Mouse (Mus musculus): ENCODE measurements around the gene Chd5. TPM values are rescaled to one million over a fixed set of nuclear protein-coding genes. Genes with fewer than 3 reads are reported as not detected.
A peak's percentile ranks its signal among the peaks of the same experiment; 100 is the strongest.

The Chd5 gene
- total RNA-seq, 1 experiment from 2014 or later: 0.20 TPM

DNA sequence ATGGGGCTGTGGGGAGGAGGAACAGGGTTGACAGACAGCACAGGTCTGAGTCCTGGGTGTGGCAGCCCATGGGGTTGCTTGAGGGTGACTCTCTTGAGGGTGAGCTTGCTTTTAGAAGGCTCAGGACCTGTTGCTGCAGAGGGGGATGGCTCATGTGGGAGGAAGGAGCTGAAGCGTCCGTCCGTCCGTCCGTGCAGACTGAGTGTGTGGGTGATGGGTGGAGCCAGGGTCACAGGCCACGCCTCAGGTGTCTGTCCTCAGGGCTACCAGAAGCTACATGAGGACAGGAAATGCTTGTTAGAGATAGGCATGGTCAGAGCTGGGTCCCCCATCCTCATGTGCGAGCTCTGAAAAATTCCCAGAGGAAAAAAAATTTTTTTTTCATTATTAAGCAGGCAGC lies 6.2 kb downstream of the Chd5 start:
- ATAC-seq (replicated peaks in 1 of 2; ENCODE audit: insufficient read depth in 1 of 2, low FRiP score in 2 of 2, low TSS enrichment in 1 of 2, low read depth in 1 of 2, poor library complexity in 2 of 2, severe bottlenecking in 2 of 2): no peak

DNA sequence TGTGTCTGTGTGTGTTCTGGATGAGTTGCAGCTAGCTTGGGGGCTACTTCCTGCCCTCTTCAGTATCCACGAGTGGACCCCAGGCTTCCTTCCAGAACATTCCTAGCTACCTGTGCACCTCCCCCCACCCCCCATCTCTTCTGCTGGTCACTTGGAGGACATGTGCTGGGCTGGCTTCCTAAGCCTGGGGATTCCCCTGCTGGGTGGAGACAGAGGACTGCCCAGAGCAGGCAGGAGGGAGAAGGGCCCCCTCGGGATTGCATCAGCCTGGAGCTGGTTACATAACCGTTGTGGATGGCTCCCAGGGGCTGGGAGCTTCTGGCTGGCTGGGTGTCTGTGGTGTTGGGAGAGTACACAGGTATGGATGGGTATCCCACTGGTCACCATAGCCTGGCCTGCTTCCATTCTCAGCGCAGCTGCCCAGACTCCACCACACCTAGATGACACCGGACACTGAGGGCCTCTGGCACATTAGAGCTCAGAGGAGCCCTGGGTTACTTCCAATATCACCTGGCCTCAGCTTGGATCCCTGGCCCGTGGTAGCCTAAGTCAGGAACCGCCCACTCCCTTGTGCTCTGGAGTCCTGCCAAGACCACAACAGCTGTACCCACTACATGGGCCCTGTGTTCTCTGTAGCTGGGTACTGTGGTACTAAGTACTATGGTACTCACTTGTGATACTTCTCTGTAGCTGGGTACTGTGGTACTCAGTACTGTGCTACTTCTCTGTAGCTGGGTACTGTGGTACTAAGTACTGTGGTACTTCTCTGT lies 6.9 kb downstream of the Chd5 start:
- peak in 1 of 2 experiments; percentile 5; a peak in 1 of 4 replicates for ATAC-seq (replicated peaks in 1 of 2; ENCODE audit: insufficient read depth in 1 of 2, low FRiP score in 2 of 2, low TSS enrichment in 1 of 2, low read depth in 1 of 2, poor library complexity in 2 of 2, severe bottlenecking in 2 of 2)

DNA sequence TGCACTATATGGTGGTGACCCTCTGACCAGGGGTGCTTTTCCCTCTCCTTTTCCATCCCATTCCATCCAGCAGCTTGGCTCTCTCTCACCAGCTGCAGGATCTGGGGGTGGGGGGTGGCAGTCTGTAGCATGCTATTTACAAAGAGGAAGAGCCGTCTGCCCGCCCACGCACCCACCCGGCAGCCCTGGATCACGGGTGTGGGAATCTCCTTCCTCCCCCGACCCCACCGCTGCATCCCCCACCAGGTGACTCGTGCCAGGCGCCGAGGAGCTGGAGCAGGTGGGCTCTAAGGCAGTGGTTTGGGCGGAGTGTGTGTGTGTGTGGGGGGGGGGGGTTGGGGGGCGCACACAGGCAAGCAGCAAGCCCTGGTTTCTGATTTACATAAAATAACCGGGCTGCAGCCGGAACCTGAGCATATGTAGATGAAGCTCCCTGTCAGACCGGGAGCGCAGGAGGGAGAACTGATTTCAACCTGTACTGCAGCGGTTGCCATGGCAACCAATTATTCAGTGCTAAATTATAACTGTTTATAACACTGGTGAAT lies 11.5 kb downstream of the Chd5 start:
- ATAC-seq (replicated peaks in 1 of 2; ENCODE audit: insufficient read depth in 1 of 2, low FRiP score in 2 of 2, low TSS enrichment in 1 of 2, low read depth in 1 of 2, poor library complexity in 2 of 2, severe bottlenecking in 2 of 2): no peak

DNA sequence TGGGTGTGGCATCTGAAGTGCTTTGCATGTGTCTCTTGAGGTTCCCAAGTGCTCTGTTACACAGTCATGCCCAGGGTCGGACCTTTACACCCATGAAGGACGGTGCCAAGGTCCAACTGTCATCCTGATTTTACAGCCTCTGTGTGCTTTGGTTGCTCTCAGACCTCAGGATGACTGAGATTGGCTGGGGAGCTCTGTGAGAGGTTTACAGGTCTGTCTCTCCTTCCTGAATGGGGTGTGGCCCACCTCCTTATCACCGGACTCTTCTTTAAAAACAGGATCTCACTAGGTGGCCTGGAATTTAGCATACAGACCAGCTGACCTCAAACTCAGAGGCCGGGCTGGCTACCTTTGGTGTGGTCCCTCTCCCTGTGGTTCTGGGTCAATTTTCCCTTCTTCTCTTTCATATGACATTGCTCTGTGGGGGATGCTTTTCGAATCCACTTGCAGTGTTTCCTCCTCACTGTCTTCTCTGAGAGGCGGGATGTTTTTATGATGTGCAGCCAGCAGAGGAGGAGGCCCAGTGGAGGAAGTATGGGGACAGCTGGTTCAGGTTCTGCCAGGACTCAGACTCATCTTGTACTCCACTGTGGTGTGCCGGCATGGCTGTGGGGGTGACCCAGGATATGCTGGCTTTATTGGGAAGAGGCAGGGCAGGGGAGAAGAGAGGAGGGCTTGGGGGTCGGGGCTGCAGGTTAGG lies 12.4 kb downstream of the Chd5 start:
- ATAC-seq (replicated peaks in 1 of 2; ENCODE audit: insufficient read depth in 1 of 2, low FRiP score in 2 of 2, low TSS enrichment in 1 of 2, low read depth in 1 of 2, poor library complexity in 2 of 2, severe bottlenecking in 2 of 2): no peak

DNA sequence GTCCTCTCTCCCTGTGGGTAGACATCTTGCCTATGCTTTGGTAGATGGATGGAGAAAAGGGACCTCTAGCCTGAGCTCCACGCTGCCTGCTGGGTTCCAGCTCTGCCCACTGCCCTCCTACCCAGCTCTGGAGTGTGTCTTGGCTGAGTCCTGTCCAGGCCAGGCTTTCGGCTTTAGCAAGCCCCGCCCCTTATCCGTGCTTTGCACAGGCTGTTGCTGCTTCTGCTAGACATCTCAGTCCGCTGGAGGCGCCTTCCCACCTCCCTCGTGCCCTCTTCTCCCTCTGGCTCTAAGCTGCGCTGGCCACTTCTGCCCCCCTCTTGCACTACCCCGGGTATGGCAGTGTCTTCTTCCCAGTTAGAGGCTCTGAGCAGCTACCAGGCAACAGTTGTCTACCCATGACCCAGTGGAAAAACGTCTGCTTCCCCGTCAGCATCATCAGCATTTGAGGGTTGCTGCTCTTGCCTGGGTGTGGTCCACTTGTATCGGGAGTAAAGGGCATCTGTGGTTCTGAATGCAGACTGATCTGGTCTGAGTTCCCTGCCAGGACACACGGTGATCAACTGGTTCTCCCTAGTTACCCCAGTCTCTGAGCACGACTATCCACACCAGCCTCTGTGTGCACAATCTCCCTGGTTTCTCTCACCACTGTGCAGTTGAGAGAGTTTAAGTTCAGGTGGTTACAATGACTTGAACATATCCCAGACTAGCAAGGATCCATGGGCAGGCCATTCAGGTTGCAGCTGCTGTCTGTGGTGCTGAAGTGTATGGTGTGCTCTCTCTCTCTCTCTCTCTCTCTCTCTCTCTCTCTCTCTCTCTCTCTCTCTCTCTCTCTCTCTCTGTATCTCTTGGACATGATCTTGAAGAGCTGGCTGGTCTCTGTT lies 13.2 kb downstream of the Chd5 start:
- ATAC-seq (replicated peaks in 1 of 2; ENCODE audit: insufficient read depth in 1 of 2, low FRiP score in 2 of 2, low TSS enrichment in 1 of 2, low read depth in 1 of 2, poor library complexity in 2 of 2, severe bottlenecking in 2 of 2): peak in 1 of 2 experiments; percentile 17; a peak in 1 of 4 replicates

DNA sequence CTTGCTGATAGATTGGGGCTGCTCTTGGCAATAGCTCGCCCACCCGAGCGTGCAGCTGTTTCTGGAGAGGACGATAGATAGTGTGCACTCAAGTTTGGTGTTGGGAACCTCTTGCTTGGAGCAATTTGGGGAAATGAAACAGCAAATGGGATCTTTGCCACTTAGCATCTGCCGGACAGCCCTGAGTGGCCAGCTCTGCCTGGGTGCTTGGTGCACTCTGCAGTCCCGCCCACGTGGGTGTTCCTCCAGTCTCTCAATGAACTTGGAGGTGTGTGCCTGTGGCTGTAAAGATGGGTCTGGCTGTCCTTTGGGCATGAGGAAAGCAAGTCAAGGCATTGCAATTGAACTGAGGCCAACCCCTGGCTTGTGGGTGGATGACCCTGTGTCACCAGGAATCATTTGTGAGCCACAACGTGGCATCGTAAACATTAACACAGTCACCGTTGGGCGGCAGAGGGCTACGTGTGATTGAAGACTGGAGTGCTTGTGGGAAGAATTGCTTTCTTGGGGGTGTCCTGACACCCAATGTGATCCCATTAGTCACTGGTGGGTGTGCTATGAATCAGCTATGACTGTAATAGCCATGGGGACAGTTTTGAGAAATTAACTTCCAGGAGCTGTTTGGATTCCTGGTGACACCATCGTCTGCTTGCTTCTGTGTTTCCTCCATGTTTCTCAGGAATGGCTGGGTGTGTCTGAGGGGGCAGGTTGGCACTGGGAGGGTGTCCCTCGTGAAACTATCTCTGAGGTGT lies 15.6 kb downstream of the Chd5 start:
- ATAC-seq (replicated peaks in 1 of 2; ENCODE audit: insufficient read depth in 1 of 2, low FRiP score in 2 of 2, low TSS enrichment in 1 of 2, low read depth in 1 of 2, poor library complexity in 2 of 2, severe bottlenecking in 2 of 2): no peak

DNA sequence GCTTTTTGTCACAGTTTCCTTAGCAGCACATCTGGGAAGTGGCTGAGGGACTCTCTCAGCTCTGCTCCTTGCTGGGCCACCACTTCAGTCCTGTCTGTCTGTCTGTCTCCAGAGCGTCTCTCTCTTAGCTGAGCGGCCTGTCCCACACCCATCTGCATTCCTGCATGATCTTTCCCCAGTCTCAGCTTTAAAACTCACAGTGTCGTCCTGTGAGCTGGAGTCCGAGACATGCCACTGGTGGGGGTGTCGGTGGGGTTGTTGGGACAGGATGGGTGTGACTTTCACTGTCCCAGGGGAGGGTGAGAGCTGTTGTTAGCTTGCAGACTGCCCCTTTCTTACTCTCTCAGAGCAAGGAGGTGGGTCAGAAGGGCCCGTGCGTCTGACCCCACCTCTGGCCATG lies 17.2 kb downstream of the Chd5 start:
- ATAC-seq (replicated peaks in 1 of 2; ENCODE audit: insufficient read depth in 1 of 2, low FRiP score in 2 of 2, low TSS enrichment in 1 of 2, low read depth in 1 of 2, poor library complexity in 2 of 2, severe bottlenecking in 2 of 2): no peak

DNA sequence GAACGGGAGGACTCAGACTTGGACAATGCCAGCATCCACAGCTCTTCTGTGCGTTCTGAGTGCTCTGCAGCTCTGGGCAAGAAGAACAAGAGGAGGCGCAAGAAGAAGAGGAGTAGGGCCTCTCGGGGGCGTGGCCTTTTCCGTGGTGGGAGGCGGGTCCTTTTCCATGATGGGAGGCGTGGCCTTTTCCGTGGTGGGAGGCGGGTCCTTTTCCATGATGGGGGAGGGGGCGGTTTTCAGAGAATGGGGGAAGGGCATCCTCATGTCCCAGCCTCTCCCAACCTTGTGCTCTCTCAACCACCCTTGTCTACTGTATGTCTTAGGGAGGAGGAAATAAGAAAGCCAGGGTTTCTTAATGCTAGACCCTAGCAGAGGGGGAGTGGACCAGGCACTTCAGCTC lies 21.2 kb downstream of the Chd5 start:
- no peak for ATAC-seq (replicated peaks in 1 of 2; ENCODE audit: insufficient read depth in 1 of 2, low FRiP score in 2 of 2, low TSS enrichment in 1 of 2, low read depth in 1 of 2, poor library complexity in 2 of 2, severe bottlenecking in 2 of 2)

DNA sequence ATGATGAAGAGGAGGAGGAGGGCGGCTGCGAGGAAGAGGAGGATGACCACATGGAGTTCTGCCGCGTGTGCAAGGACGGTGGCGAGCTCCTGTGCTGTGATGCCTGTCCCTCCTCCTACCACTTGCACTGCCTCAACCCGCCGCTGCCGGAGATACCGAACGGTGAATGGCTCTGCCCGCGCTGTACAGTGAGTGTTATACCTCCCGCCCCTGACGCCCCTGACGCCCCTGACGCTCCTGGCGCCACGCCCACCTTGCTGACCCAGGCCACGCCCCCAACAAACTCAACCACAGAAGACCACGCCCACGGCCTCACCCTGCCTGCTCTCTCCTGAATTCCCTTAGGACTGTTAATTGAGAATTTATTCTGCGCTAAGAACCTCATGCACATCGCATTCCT lies 22.4 kb downstream of the Chd5 start:
- ATAC-seq (replicated peaks in 1 of 2; ENCODE audit: insufficient read depth in 1 of 2, low FRiP score in 2 of 2, low TSS enrichment in 1 of 2, low read depth in 1 of 2, poor library complexity in 2 of 2, severe bottlenecking in 2 of 2): peak; percentile 56 to 66

DNA sequence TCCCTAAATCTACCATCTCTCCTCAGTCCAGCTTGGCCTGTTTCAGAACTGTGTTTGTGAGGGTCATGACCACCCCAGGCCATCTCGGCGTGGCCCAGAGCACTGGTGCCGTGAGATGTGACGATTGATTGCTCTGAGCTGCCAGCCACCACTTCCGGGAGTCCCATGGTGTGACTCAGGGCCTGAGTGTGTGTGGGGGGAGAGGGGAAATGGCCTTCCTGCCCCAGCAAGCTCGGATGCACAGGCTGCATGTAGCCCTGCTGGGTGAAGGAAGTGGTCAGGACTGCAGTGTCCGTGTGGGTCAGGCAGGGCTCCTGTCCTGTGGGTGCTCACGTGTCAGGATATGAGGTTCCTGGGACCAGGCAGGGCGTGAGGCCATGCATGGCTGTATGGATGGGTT lies 23.7 kb downstream of the Chd5 start:
- peak; percentile 74 to 83 for ATAC-seq (replicated peaks in 1 of 2; ENCODE audit: insufficient read depth in 1 of 2, low FRiP score in 2 of 2, low TSS enrichment in 1 of 2, low read depth in 1 of 2, poor library complexity in 2 of 2, severe bottlenecking in 2 of 2)

DNA sequence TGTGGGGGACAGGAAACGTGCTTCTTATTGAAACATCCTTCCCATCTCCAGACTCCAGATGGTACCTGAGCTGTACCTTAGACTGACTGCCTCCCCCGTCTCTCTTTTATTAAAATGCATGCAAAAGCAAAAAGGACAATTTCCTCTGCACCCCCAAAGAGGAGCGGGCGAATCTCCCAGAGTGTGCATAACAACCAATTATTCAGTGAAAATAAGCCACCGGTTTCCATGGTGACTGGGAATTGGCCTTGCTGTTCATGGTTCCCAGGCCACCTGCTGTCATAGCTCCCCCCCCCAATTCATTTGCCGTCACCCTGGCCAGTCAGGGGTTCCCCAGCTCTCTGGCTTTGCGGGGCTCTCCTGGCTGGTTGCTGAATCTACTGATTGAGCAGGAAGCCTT lies 26.8 kb downstream of the Chd5 start:
- no peak for ATAC-seq (replicated peaks in 1 of 2; ENCODE audit: insufficient read depth in 1 of 2, low FRiP score in 2 of 2, low TSS enrichment in 1 of 2, low read depth in 1 of 2, poor library complexity in 2 of 2, severe bottlenecking in 2 of 2)

DNA sequence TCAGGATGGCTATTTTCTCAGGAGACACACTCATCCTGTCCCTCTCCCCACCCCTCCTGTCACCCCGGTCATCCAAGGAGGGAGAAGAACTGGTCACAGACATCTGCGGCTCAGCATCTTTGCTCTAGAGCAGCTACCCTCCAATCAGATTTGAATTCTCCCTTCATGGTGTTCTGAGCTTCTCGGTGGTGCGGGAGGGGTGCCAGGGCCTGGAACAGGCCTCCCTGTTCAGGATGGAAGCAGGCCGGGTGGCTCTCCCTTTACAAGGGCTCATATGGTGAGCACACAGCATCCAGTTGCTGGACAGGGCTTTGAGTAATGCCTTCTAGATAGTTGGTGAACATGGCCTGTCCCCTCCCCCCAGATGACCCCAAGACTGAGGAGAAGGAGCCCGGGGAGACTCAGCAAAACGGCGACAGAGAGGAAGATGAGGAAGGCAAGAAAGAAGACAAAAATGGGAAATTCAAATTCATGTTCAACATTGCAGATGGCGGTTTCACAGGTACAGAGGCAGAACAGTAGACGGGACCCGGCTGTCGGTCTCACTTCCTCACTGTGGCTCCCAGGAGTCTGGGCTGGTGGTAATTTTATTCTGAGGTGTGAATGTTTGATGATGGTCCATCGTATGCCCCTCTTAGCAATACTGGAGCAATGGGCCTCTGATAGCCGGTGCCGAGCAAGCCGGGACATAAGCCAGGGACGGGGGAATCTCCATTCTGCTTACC lies 44.2 kb downstream of the Chd5 start:
- ATAC-seq (replicated peaks in 1 of 2; ENCODE audit: insufficient read depth in 1 of 2, low FRiP score in 2 of 2, low TSS enrichment in 1 of 2, low read depth in 1 of 2, poor library complexity in 2 of 2, severe bottlenecking in 2 of 2): no peak

DNA sequence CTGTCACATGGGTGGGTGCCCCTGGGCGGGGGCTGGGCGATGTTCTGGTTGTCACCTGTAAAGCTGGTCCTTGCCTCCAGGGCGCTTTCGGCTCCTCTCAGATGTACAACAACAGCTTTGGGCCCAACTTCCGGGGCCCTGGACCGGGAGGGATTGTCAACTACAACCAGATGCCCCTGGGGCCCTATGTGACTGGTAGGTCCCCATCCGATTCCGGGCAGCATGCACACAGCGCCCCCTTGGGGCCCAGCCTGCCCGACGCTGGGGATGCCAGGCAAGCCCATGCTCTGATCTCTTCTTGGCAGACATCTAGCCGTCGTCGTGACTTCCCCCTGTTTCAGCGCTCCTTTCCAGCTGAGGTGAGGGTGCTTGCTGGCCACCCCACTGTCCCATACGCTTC lies 47.2 kb downstream of the Chd5 start:
- peak; percentile 31 to 60; a peak in 2 of 4 replicates for ATAC-seq (replicated peaks in 1 of 2; ENCODE audit: insufficient read depth in 1 of 2, low FRiP score in 2 of 2, low TSS enrichment in 1 of 2, low read depth in 1 of 2, poor library complexity in 2 of 2, severe bottlenecking in 2 of 2)

DNA sequence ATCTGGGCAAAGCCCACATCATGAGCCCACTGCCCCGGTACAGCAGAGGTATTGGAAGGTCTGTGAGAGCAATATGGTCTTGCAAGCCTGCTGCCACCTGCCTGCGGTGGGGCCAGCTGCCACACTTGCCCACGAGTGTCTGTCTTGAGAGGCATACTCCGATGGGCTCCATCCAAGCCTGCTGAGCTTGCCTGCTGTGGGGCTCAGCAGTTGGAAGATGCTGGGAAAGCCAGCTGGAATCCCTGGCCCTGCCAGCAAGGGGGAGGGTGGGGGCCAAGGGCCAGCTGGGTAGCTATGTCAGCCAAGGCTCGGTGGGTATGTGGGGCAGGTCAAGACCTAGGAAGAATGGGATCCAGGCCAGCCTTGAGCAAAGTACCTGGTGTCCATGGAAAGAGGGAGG lies 53.7 kb downstream of the Chd5 start:
- ATAC-seq (replicated peaks in 1 of 2; ENCODE audit: insufficient read depth in 1 of 2, low FRiP score in 2 of 2, low TSS enrichment in 1 of 2, low read depth in 1 of 2, poor library complexity in 2 of 2, severe bottlenecking in 2 of 2): no peak

DNA sequence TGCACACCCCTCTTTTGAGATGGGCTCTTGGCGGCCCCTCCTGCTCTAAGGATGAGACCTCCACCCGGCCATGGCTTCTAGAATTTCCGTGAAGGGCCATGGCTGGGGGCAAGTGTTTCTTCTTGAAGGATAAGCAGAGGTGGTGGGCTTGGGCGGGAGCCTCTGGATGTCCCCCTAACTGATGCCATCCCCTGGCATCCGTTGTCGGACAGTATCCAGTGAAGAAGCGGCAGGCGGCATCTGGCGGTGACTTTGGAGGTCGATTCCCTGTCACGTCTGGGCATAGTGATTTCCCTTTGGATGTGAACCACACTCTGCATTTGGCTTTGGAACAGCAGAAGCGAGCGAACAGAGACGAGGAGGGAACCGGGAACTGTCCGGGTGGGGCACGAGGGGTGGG lies 54.2 kb downstream of the Chd5 start:
- ATAC-seq (replicated peaks in 1 of 2; ENCODE audit: insufficient read depth in 1 of 2, low FRiP score in 2 of 2, low TSS enrichment in 1 of 2, low read depth in 1 of 2, poor library complexity in 2 of 2, severe bottlenecking in 2 of 2): no peak

DNA sequence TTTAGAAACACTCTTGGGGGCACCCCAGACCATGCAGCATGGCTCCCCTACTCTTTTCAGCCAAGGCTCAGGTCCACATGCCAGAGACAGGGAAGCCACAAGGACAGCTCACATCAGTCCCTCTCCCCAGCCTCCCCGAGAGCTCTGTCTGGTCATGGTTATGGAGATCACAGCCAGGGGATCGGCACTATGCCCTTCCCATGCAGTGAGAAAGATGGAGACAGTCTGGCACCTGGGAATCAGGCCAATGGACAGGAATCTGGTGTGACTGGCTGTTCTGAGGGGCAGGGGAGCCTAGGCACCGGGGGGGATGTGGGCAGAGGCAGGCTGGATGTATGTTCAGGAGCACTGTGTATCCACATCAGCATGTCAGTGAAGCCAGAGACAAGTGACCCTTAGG lies 60.5 kb downstream of the Chd5 start:
- no peak for ATAC-seq (replicated peaks in 1 of 2; ENCODE audit: insufficient read depth in 1 of 2, low FRiP score in 2 of 2, low TSS enrichment in 1 of 2, low read depth in 1 of 2, poor library complexity in 2 of 2, severe bottlenecking in 2 of 2)

DNA sequence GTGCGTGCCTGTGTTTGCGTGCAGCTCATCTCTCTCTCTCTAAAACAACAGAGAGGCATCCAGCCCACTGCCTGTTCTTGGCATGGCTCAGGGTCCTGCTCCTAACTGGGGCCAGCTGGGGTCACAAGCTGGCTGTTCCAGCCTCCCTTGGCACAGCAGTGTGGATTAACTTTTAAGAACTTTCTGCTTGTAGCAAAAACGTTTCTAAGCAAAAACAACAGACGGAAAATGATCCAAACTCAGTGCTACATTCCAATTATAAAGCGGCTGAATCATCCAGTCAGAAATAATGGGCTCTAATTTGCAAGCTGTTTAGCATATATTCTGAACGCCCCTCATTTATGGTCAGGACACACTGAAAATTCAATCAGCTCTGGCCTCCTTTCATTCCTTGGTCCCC lies 66.7 kb downstream of the Chd5 start:
- no peak for ATAC-seq (replicated peaks in 1 of 2; ENCODE audit: insufficient read depth in 1 of 2, low FRiP score in 2 of 2, low TSS enrichment in 1 of 2, low read depth in 1 of 2, poor library complexity in 2 of 2, severe bottlenecking in 2 of 2)
